Mouse (Mus musculus) hindbrain, embryonic 12.5 days (tissue): ENCODE results near the gene Glipr1l3. TPM values are rescaled to one million over a fixed set of nuclear protein-coding genes. Genes with fewer than 3 reads are reported as not detected.
"Not testable (repeated sequence)": the region's sequence is repeated elsewhere in the genome, so short reads cannot be mapped to it uniquely, and the experiment has no call there.

ENCODE experiments used
- ATAC-seq: fragments of 200-750 bp; cut with Nextera tagmentation; 2 replicates; pipeline ENCODE4 v1.8.0; 2017; ENCODE audit warnings: moderate TSS enrichment; ENCODE audit not compliant: low FRiP score
- H3K27ac ChIP-seq: fragments of 300-500 bp; sonication (generic); 2 replicates; pipeline ENCODE4 v1.5.1; 2016; ENCODE audit warnings: mild to moderate bottlenecking
- H3K27me3 ChIP-seq: fragments of 300-500 bp; sonication (generic); 2 replicates; pipeline ENCODE4 v1.6.1; 2016; ENCODE audit warnings: mild to moderate bottlenecking
- H3K36me3 ChIP-seq: fragments of 300-500 bp; sonication (generic); 2 replicates; pipeline ENCODE4 v1.6.1; 2016; ENCODE audit warnings: mild to moderate bottlenecking
- H3K4me1 ChIP-seq: fragments of 300-500 bp; sonication (generic); 2 replicates; pipeline ENCODE4 v1.6.1; 2016
- H3K4me2 ChIP-seq: fragments of 300-500 bp; sonication (generic); replicated peaks from 2 replicates; pipeline ENCODE4 v1.6.1; 2016; ENCODE audit warnings: mild to moderate bottlenecking
- H3K4me3 ChIP-seq: fragments of 300-500 bp; sonication (generic); 2 replicates; pipeline ENCODE4 v1.5.1; 2016; ENCODE audit warnings: mild to moderate bottlenecking
- H3K9ac ChIP-seq: fragments of 300-500 bp; sonication (generic); 2 replicates; pipeline ENCODE4 v1.6.1; 2016; ENCODE audit warnings: mild to moderate bottlenecking, moderate library complexity
- H3K9me3 ChIP-seq: fragments of 300-500 bp; sonication (generic); replicated peaks from 2 replicates; pipeline ENCODE4 v1.6.1; 2016; ENCODE audit warnings: mild to moderate bottlenecking
- WGBS: fragments of 180-500 bp; shearing (Covaris S2); methylation state at CpG from one replicate; pipeline ENCODE4 v1.1.7; 2016; 5-methylcytosine and 5-hydroxymethylcytosine counted together
- polyA plus RNA-seq: library from polyadenylated mRNA; unstranded; fragments of >200 nt; fragmentation: Nextera tagmentation; extraction: Ambion mirVana; gene quantifications from 2 replicates; pipeline ENCODE4 v1.2.1, GENCODE M21; 2016

The Glipr1l3 gene
- polyA plus RNA-seq, 1 experiment from 2014 or later, result not detected

GRCm38 (mm10) chr10:112105785-112106184 is 54.3 kb downstream of the Glipr1l3 start:
- H3K9ac ChIP-seq, H3K36me3 ChIP-seq, H3K27me3 ChIP-seq, H3K4me2 ChIP-seq, H3K27ac ChIP-seq, ATAC-seq, H3K4me3 ChIP-seq, H3K4me1 ChIP-seq: not testable (repeated sequence)
- WGBS, result 8% methylated on average over 5 of the region's 5 CpGs
- H3K9me3 ChIP-seq, result peaks cover 13% of the 10 kb centered on the region; the same call in 1 of the 2 replicates

Other genes with a start within 250 kb of the Glipr1l3 start
- gene Krr1, start 187.7 kb downstream of the Glipr1l3 start, polyA plus RNA-seq, result 49.6 and 54.1 TPM in 2 replicates
- gene Glipr1, start 157.7 kb downstream of the Glipr1l3 start, polyA plus RNA-seq, result 0.42 and 0.88 TPM in 2 replicates
- gene Glipr1l1, start 100.1 kb downstream of the Glipr1l3 start, polyA plus RNA-seq, result not detected in 2 replicates
- gene Glipr1l2, start 77.0 kb downstream of the Glipr1l3 start, polyA plus RNA-seq, result not detected in 2 replicates
- 0.37 and 0.57 TPM in 2 replicates for gene Caps2, start 3.3 kb upstream of the Glipr1l3 start, polyA plus RNA-seq
- 2.3 and 2.7 TPM in 2 replicates for gene Kcnc2, start 110.8 kb upstream of the Glipr1l3 start, polyA plus RNA-seq